Mouse (Mus musculus) gastrocnemius, postnatal 10 days (tissue): ENCODE measurements around the gene Wdr20. TPM values are rescaled to one million over a fixed set of nuclear protein-coding genes. Genes with fewer than 3 reads are reported as not detected.
"Not testable (repeated sequence)": the region's sequence is repeated elsewhere in the genome, so short reads cannot be mapped to it uniquely, and the experiment has no call there.

ENCODE experiments used
- DNase-seq: peaks from one replicate; pipeline ENCODE4 v3.0.0; 2021; ENCODE audit warnings: mixed read lengths
- total RNA-seq, 2 experiments: library from RNA; stranded (reverse); gene quantifications; 2 replicates each; pipeline ENCODE4 v1.2.3; 2021

The Wdr20 gene
- total RNA-seq, 2 experiments from 2014 or later = 20.5 TPM

- DNase-seq = no peak
Measured at GRCm38 (mm10) chr12:110713784-110714183, 24.0 kb upstream of the Wdr20 start.

GRCm38 (mm10) chr12:110714215-110714614, 23.5 kb upstream of the Wdr20 start:
- DNase-seq = no peak

- no peak for DNase-seq
Measured at GRCm38 (mm10) chr12:110716004-110716403, 21.7 kb upstream of the Wdr20 start.

- no peak for DNase-seq
Measured at GRCm38 (mm10) chr12:110725051-110725450, 12.7 kb upstream of the Wdr20 start.

GRCm38 (mm10) chr12:110725489-110725888, 12.3 kb upstream of the Wdr20 start:
- no peak for DNase-seq

GRCm38 (mm10) chr12:110726428-110726827, 11.3 kb upstream of the Wdr20 start:
- no peak for DNase-seq

- not testable (repeated sequence) for DNase-seq
Measured at GRCm38 (mm10) chr12:110733254-110733653, 4.5 kb upstream of the Wdr20 start.

- no peak for DNase-seq
Measured at GRCm38 (mm10) chr12:110736641-110737040, 1.1 kb upstream of the Wdr20 start.

GRCm38 (mm10) chr12:110738158-110738921, 596 bp downstream of the Wdr20 start:
- no peak for DNase-seq

GRCm38 (mm10) chr12:110750770-110751439, 13.2 kb downstream of the Wdr20 start:
- no peak for DNase-seq

- no peak for DNase-seq
Measured at GRCm38 (mm10) chr12:110752703-110753102, 15.0 kb downstream of the Wdr20 start.

- no peak for DNase-seq
Measured at GRCm38 (mm10) chr12:110753976-110754375, 16.2 kb downstream of the Wdr20 start.

GRCm38 (mm10) chr12:110757161-110757560, 19.4 kb downstream of the Wdr20 start:
- DNase-seq = no peak

- DNase-seq = no peak
Measured at GRCm38 (mm10) chr12:110758932-110759331, 21.2 kb downstream of the Wdr20 start.

GRCm38 (mm10) chr12:110762321-110762720, 24.6 kb downstream of the Wdr20 start:
- DNase-seq = no peak

GRCm38 (mm10) chr12:110764531-110764930, 26.8 kb downstream of the Wdr20 start:
- no peak for DNase-seq

GRCm38 (mm10) chr12:110768562-110768961, 30.8 kb downstream of the Wdr20 start:
- no peak for DNase-seq

GRCm38 (mm10) chr12:110769660-110770297, 32.0 kb downstream of the Wdr20 start:
- no peak for DNase-seq

- DNase-seq = no peak
Measured at GRCm38 (mm10) chr12:110770479-110771247, 32.9 kb downstream of the Wdr20 start.

GRCm38 (mm10) chr12:110771961-110772360, 34.2 kb downstream of the Wdr20 start:
- DNase-seq = no peak

- DNase-seq = no peak
Measured at GRCm38 (mm10) chr12:110775628-110776426, 38.1 kb downstream of the Wdr20 start.

GRCm38 (mm10) chr12:110777853-110778252, 40.1 kb downstream of the Wdr20 start:
- DNase-seq = no peak
